Comparison of ENCODE assay signal across 11 mouse cellular contexts in genomic region chr10:81403511-81403910, GRCm38 (mm10). TPM values are rescaled to one million over a fixed set of nuclear protein-coding genes. Genes with fewer than 3 reads are reported as not detected.
DNase-seq lines count a peak whose midpoint lies in the region; ATAC-seq lines count a peak whose summit lies in the region.
"Had no signal": no experiment of that assay in that cellular context is flagged by ENCODE, and none has a peak within 500 bp of the region (broad histone marks: within the 10 kb centered on the region; RNA-seq: fewer than 3 reads in every experiment).

No protein-coding gene starts in this region.

- peaks cover 51% of the 10 kb centered on the region for H3K4me1 ChIP-seq in heart, embryonic 16.5 days (ENCODE audit: control insufficient read depth, insufficient read depth, low read length)
- peaks cover 89% of the 10 kb centered on the region for H3K4me1 ChIP-seq in embryonic facial prominence, embryonic 10.5 days
- peaks cover 34% of the 10 kb centered on the region for H3K4me1 ChIP-seq in forebrain, embryonic 14.5 days (ENCODE audit: control insufficient read depth, insufficient read depth, low read length)
- peaks cover 52% of the 10 kb centered on the region for H3K4me1 ChIP-seq in midbrain, embryonic 11.5 days (ENCODE audit: control insufficient read depth, insufficient read depth, low read length)

- no peaks in the 10 kb centered on the region for H3K27me3 ChIP-seq in heart, embryonic 16.5 days (ENCODE audit: control insufficient read depth, insufficient read depth, low read length)
- H3K27me3 ChIP-seq in embryonic facial prominence, embryonic 10.5 days (replicated peaks; ENCODE audit: low read depth, poor library complexity, severe bottlenecking), result peaks cover 94% of the 10 kb centered on the region
- H3K27me3 ChIP-seq in forebrain, embryonic 14.5 days (replicated peaks; ENCODE audit: control insufficient read depth, insufficient read depth, low read length), result 0 out of 2 replicates have a peak, but pooled peaks cover 5% of the 10 kb centered on the region
- H3K27me3 ChIP-seq in midbrain, embryonic 11.5 days (ENCODE audit: control insufficient read depth, insufficient read depth, low read length), result peaks cover 45% of the 10 kb centered on the region

- no peak for ATAC-seq in heart, embryonic 16.5 days (replicated peaks; ENCODE audit: extremely low read depth, insufficient read depth, low FRiP score)
- no peak for ATAC-seq in forebrain, embryonic 14.5 days
- peak; percentile 1; the same call in 1 of the 2 replicates for ATAC-seq in midbrain, embryonic 11.5 days (ENCODE audit: low FRiP score)

- H3K36me3 ChIP-seq in heart, embryonic 16.5 days (ENCODE audit: control insufficient read depth, insufficient read depth), result peaks cover 44% of the 10 kb centered on the region
- H3K36me3 ChIP-seq in embryonic facial prominence, embryonic 10.5 days (replicated peaks), result peaks cover 29% of the 10 kb centered on the region
- H3K36me3 ChIP-seq in forebrain, embryonic 14.5 days (ENCODE audit: control insufficient read depth, insufficient read depth, low read length), result peaks cover 52% of the 10 kb centered on the region
- H3K36me3 ChIP-seq in midbrain, embryonic 11.5 days (ENCODE audit: control insufficient read depth, insufficient read depth, low read length), result 0 out of 2 replicates have a peak, but pooled peaks cover 2% of the 10 kb centered on the region

- H3K4me2 ChIP-seq in heart, embryonic 16.5 days (ENCODE audit: low read depth, low read length), result no peak overlapping the region
- no peak overlapping the region for H3K4me2 ChIP-seq in forebrain, embryonic 14.5 days (ENCODE audit: low read length)
- no peak overlapping the region for H3K4me2 ChIP-seq in midbrain, embryonic 11.5 days

- no peak overlapping the region for H3K4me3 ChIP-seq in heart, embryonic 16.5 days (ENCODE audit: low read length)
- peak overlapping the region; percentile 42 for H3K4me3 ChIP-seq in embryonic facial prominence, embryonic 10.5 days
- no peak overlapping the region for H3K4me3 ChIP-seq in forebrain, embryonic 14.5 days (ENCODE audit: low read depth, low read length)
- H3K4me3 ChIP-seq in midbrain, embryonic 11.5 days (ENCODE audit: low read depth, low read length), result no peak overlapping the region

- 77% methylated on average over 10 of the region's 10 CpGs for WGBS in heart, embryonic 16.5 days
- WGBS in embryonic facial prominence, embryonic 10.5 days, result 60% methylated on average over 10 of the region's 10 CpGs
- 66% methylated on average over 10 of the region's 10 CpGs for WGBS in forebrain, embryonic 14.5 days
- 51% methylated on average over 10 of the region's 10 CpGs for WGBS in midbrain, embryonic 11.5 days

- H3K9ac ChIP-seq in heart, embryonic 16.5 days (ENCODE audit: low read length), result no peak overlapping the region
- peak overlapping the region; percentile 29; the same call in 1 of the 2 replicates for H3K9ac ChIP-seq in forebrain, embryonic 14.5 days (ENCODE audit: low read length)
- H3K9ac ChIP-seq in midbrain, embryonic 11.5 days (ENCODE audit: low read length), result peak overlapping the region; percentile 51; the same call in 1 of the 2 replicates

- DNase-seq in heart, postnatal 4 days, result no peak
- DNase-seq in embryonic facial prominence, embryonic 10.5 days (ENCODE audit: low spot score), result no peak
- DNase-seq in forebrain, embryonic 14.5 days (ENCODE audit: low spot score), result no peak
- no peak for DNase-seq in midbrain, embryonic 11.5 days (ENCODE audit: low spot score, missing footprints)
- DNase-seq in urinary bladder, postnatal 14 days (ENCODE audit: low spot score), result no peak
- no peak for DNase-seq in layer of hippocampus, adult 18-20 months (ENCODE audit: low spot score in 2 of 2)
- no peak for DNase-seq in testis, postnatal 10 days (ENCODE audit: low spot score)
- DNase-seq: kidney, adult 9 months; left cerebral cortex, postnatal 4 days; right cerebral cortex, postnatal 4 days had no signal

- H3K9me3 ChIP-seq in heart, embryonic 16.5 days (replicated peaks; ENCODE audit: control insufficient read depth, low read length), result no peaks in the 10 kb centered on the region
- no peaks in the 10 kb centered on the region for H3K9me3 ChIP-seq in embryonic facial prominence, embryonic 10.5 days
- no peaks in the 10 kb centered on the region for H3K9me3 ChIP-seq in forebrain, embryonic 14.5 days (replicated peaks; ENCODE audit: control insufficient read depth, low read length)
- H3K9me3 ChIP-seq in midbrain, embryonic 11.5 days (ENCODE audit: control insufficient read depth, low read length), result no peaks in the 10 kb centered on the region

- H3K27ac ChIP-seq in heart, embryonic 16.5 days (ENCODE audit: low read length), result peak overlapping the region; percentile 94
- H3K27ac ChIP-seq in embryonic facial prominence, embryonic 10.5 days (replicated peaks), result peak overlapping the region; percentile 92
- peak overlapping the region; percentile 80; the same call in 1 of the 2 replicates for H3K27ac ChIP-seq in forebrain, embryonic 14.5 days (ENCODE audit: low read depth, low read length)
- H3K27ac ChIP-seq in midbrain, embryonic 11.5 days (ENCODE audit: low read depth, low read length), result peak overlapping the region; percentile 85

RNA-seq across cellular contexts. Expression of gene Smim24, which starts 10.7 kb away (rescaled TPM):
- 5.0 and 9.2 TPM in 2 replicates for polyA plus RNA-seq in heart, embryonic 16.5 days (2015; fragmentation: Nextera tagmentation; extraction: Ambion mirVana)
- total RNA-seq in heart, postnatal 4 days (2021), result 1 to 10 TPM; 1.9 to 2.4 TPM
- polyA plus RNA-seq in embryonic facial prominence, embryonic 10.5 days (2016; fragmentation: Nextera tagmentation; extraction: Ambion mirVana), result 2.0 and 2.8 TPM in 2 replicates
- polyA plus RNA-seq in forebrain, embryonic 14.5 days (2014; fragmentation: Nextera tagmentation; extraction: Ambion mirVana), result 1.5 and 2.0 TPM in 2 replicates
- polyA plus RNA-seq in midbrain, embryonic 11.5 days (2014; fragmentation: Nextera tagmentation; extraction: Ambion mirVana), result 2.3 and 2.7 TPM in 2 replicates
- 1 to 10 TPM; 1.8 to 2.4 TPM for total RNA-seq in layer of hippocampus, adult 18-20 months (2021)

RNA-seq across cellular contexts. Expression of gene Gm48552, which starts 14.7 kb away (rescaled TPM):
- polyA plus RNA-seq in heart, embryonic 16.5 days (2015; fragmentation: Nextera tagmentation; extraction: Ambion mirVana), result 0.55 and 0.83 TPM in 2 replicates
- under 1 TPM; 0.72 to 0.98 TPM for total RNA-seq in heart, postnatal 4 days (2021)
- polyA plus RNA-seq in embryonic facial prominence, embryonic 10.5 days (2016; fragmentation: Nextera tagmentation; extraction: Ambion mirVana), result 1.8 and 3.1 TPM in 2 replicates
- polyA plus RNA-seq in forebrain, embryonic 14.5 days (2014; fragmentation: Nextera tagmentation; extraction: Ambion mirVana), result 0.65 and 0.69 TPM in 2 replicates
- 0.20 and 0.47 TPM in 2 replicates for polyA plus RNA-seq in midbrain, embryonic 11.5 days (2014; fragmentation: Nextera tagmentation; extraction: Ambion mirVana)
- 1 to 10 TPM; 4.2 to 6.9 TPM for total RNA-seq in layer of hippocampus, adult 18-20 months (2021)

RNA-seq across cellular contexts. Expression of gene Gm48551, which starts 19.2 kb away (rescaled TPM):
- polyA plus RNA-seq in heart, embryonic 16.5 days (2015; fragmentation: Nextera tagmentation; extraction: Ambion mirVana), result 2.1 and 2.6 TPM in 2 replicates
- total RNA-seq in heart, postnatal 4 days (2021), result under 1 TPM; 0.55 to 0.70 TPM
- 2.7 TPM in 2 replicates for polyA plus RNA-seq in embryonic facial prominence, embryonic 10.5 days (2016; fragmentation: Nextera tagmentation; extraction: Ambion mirVana)
- 3.6 and 4.8 TPM in 2 replicates for polyA plus RNA-seq in forebrain, embryonic 14.5 days (2014; fragmentation: Nextera tagmentation; extraction: Ambion mirVana)
- 2.7 and 2.9 TPM in 2 replicates for polyA plus RNA-seq in midbrain, embryonic 11.5 days (2014; fragmentation: Nextera tagmentation; extraction: Ambion mirVana)
- 1 to 10 TPM; 4.1 to 4.8 TPM for total RNA-seq in layer of hippocampus, adult 18-20 months (2021)

RNA-seq across cellular contexts. Expression of gene Dohh, which starts 19.3 kb away (rescaled TPM):
- polyA plus RNA-seq in heart, embryonic 16.5 days (2015; fragmentation: Nextera tagmentation; extraction: Ambion mirVana), result 83.4 and 86.2 TPM in 2 replicates
- total RNA-seq in heart, postnatal 4 days (2021), result 10 to 100 TPM; 52.9 to 55.9 TPM
- 105 and 109 TPM in 2 replicates for polyA plus RNA-seq in embryonic facial prominence, embryonic 10.5 days (2016; fragmentation: Nextera tagmentation; extraction: Ambion mirVana)
- polyA plus RNA-seq in forebrain, embryonic 14.5 days (2014; fragmentation: Nextera tagmentation; extraction: Ambion mirVana), result 78.7 and 78.8 TPM in 2 replicates
- 43.3 and 53.7 TPM in 2 replicates for polyA plus RNA-seq in midbrain, embryonic 11.5 days (2014; fragmentation: Nextera tagmentation; extraction: Ambion mirVana)
- total RNA-seq in layer of hippocampus, adult 18-20 months (2021), result 10 to 100 TPM; 82.0 to 82.9 TPM

RNA-seq across cellular contexts. Expression of gene Fzr1, which starts 25.2 kb away (rescaled TPM):
- polyA plus RNA-seq in heart, embryonic 16.5 days (2015; fragmentation: Nextera tagmentation; extraction: Ambion mirVana), result 74.6 and 82.8 TPM in 2 replicates
- total RNA-seq in heart, postnatal 4 days (2021), result 10 to 100 TPM; 55.4 to 56.8 TPM
- 134 and 142 TPM in 2 replicates for polyA plus RNA-seq in embryonic facial prominence, embryonic 10.5 days (2016; fragmentation: Nextera tagmentation; extraction: Ambion mirVana)
- 101 and 109 TPM in 2 replicates for polyA plus RNA-seq in forebrain, embryonic 14.5 days (2014; fragmentation: Nextera tagmentation; extraction: Ambion mirVana)
- 94.3 and 104 TPM in 2 replicates for polyA plus RNA-seq in midbrain, embryonic 11.5 days (2014; fragmentation: Nextera tagmentation; extraction: Ambion mirVana)
- 10 to 100 TPM; 70.8 to 72.5 TPM for total RNA-seq in layer of hippocampus, adult 18-20 months (2021)
